Mouse (Mus musculus): ENCODE data around the gene Bcorl1.
A peak's percentile ranks its signal among the peaks of the same experiment; 100 is the strongest.

Gene Bcorl1

GRCm38 (mm10) chrX:48341141-48341540 lies at the start of gene Bcorl1:
Gene Bcorl1 (plus strand): TSS chrX:48341358.
- DNase-seq (ENCODE audit: low read depth, low spot score) = peak; percentile 28

DNA sequence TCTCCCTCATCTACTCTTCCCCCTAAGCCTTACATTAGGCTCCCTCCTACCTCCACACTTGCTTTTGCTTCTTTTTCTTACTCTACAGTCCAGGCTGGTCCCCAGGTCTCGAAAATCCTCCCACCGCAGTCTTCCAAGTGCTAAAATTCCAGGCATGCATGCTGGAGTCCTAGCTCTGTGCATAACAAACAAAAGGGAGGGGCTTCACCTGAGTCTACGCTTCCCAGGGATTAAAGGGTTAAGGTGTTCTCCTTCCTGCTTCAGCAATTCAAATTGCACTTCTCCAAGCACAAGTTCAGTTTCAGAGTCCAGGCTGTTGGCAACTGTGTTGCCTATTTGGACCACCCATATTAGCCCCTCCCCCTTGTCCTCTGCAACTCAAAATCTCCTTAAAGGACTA lies 49.7 kb upstream of the Bcorl1 start:
- DNase-seq (ENCODE audit: low read depth, low spot score) = no peak

DNA sequence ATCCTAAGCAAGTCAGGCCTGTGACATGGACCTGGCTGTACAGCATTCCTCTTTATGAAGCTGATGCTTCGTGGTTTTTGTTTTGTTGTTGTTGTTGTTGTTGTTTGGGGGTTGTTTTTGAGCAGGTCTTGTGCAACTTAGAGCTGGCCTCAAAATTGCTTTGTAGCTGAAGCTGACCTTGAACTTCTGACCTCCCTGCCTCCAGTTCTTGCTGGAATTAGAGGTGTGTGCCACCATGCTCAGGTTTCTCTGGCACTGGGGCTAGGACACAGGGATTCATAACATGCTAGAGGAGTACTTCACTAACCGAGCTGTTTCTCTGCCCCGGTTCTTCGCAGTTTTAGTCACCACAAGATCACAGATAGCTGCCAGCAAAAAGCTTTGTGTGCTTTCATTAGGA lies 35.8 kb upstream of the Bcorl1 start:
- no peak for DNase-seq (ENCODE audit: low read depth, low spot score)

GRCm38 (mm10) chrX:48310706-48311517 lies 30.2 kb upstream of the Bcorl1 start:
- DNase-seq (ENCODE audit: low read depth, low spot score) = no peak

DNA sequence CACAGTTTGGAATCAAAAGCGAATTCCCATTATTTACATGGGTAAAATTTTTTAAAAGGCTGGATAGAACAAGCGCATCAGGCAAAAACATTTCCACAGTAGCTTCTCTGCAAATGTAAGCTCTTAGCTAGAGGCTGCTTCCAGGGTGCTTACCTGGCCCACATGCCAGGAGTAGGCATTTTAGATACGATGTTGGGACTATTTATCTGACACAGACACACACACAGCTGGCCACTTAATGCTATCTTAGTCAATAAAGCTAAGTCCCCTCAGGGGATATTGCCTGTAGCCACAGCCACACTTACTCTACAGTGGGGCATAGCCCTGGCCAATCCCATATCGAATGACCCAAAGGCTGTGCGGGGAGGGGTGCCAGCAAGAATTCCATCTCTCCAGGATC lies 29.4 kb upstream of the Bcorl1 start:
- DNase-seq (ENCODE audit: low read depth, low spot score) = no peak

- DNase-seq (ENCODE audit: low read depth, low spot score) = peak; percentile 55
These were observed 26.6 kb upstream of the Bcorl1 start for GRCm38 (mm10) chrX:48314530-48315079.

GRCm38 (mm10) chrX:48317444-48317843 lies 23.7 kb upstream of the Bcorl1 start:
- no peak for DNase-seq (ENCODE audit: low read depth, low spot score)

DNA sequence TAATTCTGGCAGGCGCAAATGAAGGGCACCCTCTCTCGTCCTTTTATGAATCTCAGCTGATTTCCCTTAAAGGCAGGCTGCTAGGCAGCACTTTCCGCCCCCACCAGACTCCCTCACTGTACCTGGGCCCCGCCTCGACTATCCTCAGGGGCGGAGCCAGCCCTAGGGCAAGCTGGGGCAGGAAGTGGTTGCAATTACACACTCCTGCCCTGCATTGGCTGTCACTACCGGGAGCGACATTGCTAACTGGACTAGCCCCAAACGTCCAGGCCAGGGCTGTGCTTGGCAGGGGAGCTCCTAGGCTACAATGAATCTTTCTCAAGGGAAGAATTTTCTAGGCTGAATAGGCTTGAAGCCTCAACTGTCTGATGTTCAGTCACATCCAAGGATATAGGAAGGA lies 23.0 kb upstream of the Bcorl1 start:
- DNase-seq (ENCODE audit: low read depth, low spot score) = no peak

GRCm38 (mm10) chrX:48340441-48341049 lies 613 bp upstream of the Bcorl1 start:
- no peak for DNase-seq (ENCODE audit: low read depth, low spot score)

- DNase-seq (ENCODE audit: low read depth, low spot score) = peak; percentile 33
These were observed 533 bp downstream of the Bcorl1 start for GRCm38 (mm10) chrX:48341621-48342161.

GRCm38 (mm10) chrX:48342731-48343130 lies 1.6 kb downstream of the Bcorl1 start:
- DNase-seq (ENCODE audit: low read depth, low spot score) = no peak

GRCm38 (mm10) chrX:48343461-48343952 lies 2.3 kb downstream of the Bcorl1 start:
- peak; percentile 87 for DNase-seq (ENCODE audit: low read depth, low spot score)

GRCm38 (mm10) chrX:48343966-48344642 lies 2.9 kb downstream of the Bcorl1 start:
- DNase-seq (ENCODE audit: low read depth, low spot score) = no peak

GRCm38 (mm10) chrX:48344643-48345384 lies 3.7 kb downstream of the Bcorl1 start:
- DNase-seq (ENCODE audit: low read depth, low spot score) = no peak

DNA sequence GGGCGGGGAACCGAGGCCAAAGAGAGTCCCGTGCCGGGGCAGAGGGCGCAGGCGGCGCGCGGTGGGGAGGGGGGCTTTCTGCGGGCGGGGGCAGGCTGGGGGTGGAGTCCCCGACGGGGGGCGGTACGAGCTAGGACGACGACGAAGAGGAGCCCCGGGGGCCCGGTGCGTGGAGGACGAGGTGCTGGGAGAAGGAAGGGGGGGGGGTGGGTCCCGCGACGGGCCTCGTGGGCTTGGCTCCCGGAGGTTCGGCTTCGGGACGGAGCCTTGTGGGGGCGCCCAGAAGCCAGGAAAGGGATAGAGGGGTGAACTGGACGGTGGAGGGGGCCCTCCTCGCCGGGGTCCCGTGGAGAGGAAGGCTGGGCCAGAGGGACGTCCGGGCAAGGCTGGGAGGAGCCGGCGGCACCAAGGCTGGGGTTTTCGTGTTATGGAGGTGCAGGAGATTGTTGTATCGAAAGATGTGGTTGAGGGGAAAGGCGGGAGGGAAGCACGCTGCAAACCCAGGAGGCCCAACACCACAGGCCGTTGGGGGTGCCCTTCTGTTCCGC lies 4.3 kb downstream of the Bcorl1 start:
- DNase-seq (ENCODE audit: low read depth, low spot score) = no peak

GRCm38 (mm10) chrX:48355346-48355745 lies 14.2 kb downstream of the Bcorl1 start:
- DNase-seq (ENCODE audit: low read depth, low spot score) = no peak

- no peak for DNase-seq (ENCODE audit: low read depth, low spot score)
These were observed 24.8 kb downstream of the Bcorl1 start for GRCm38 (mm10) chrX:48365836-48366577.

DNA sequence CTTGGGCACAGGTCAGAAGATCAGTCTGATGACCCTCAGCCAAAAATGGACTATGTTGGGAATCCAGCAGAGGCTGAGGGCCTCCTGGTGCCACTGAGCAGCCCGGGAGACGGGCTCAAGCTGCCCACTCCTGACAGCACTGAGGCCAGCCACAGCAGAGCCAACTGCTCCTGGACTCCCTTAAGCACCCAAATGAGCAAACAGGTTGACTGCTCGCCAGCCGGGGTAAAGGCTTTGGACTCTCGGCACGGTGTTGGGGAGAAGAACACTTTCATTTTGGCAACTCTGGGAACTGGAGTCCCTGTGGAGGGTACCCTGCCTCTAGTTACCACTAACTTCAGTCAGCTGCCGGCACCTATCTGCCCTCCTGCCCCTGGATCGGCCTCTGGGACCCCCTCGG lies 26.7 kb downstream of the Bcorl1 start:
- no peak for DNase-seq (ENCODE audit: low read depth, low spot score)

- peak; percentile 20 for DNase-seq (ENCODE audit: low read depth, low spot score)
These were observed 42.5 kb downstream of the Bcorl1 start for GRCm38 (mm10) chrX:48383643-48384042.

- no peak for DNase-seq (ENCODE audit: low read depth, low spot score)
These were observed 44.8 kb downstream of the Bcorl1 start for GRCm38 (mm10) chrX:48385927-48386326.
